Mouse (Mus musculus) heart, embryonic 16.5 days (tissue): ENCODE measurements around the gene Opn4. TPM values are rescaled to one million over a fixed set of nuclear protein-coding genes. Genes with fewer than 3 reads are reported as not detected.

ENCODE experiments used
- ATAC-seq: fragments of 200-750 bp; cut with Nextera tagmentation; replicated peaks from 2 replicates; pipeline ENCODE4 v1.8.0; 2017; ENCODE audit warnings: moderate number of reproducible peaks; ENCODE audit not compliant: insufficient read depth, low FRiP score; ENCODE audit errors: extremely low read depth
- H3K27ac ChIP-seq: fragments of 300-500 bp; sonication (generic); 2 replicates; pipeline ENCODE4 v1.5.1; 2014; ENCODE audit warnings: mild to moderate bottlenecking, low read length, control low read depth, moderate library complexity
- H3K27me3 ChIP-seq: fragments of 300-500 bp; sonication (generic); 2 replicates; pipeline ENCODE4 v1.6.1; 2014; ENCODE audit warnings: low read length, mixed read lengths; ENCODE audit not compliant: control insufficient read depth, insufficient read depth
- H3K36me3 ChIP-seq: fragments of 300-500 bp; sonication (generic); 2 replicates; pipeline ENCODE4 v1.6.1; 2014; ENCODE audit not compliant: control insufficient read depth, insufficient read depth
- H3K4me1 ChIP-seq: fragments of 300-500 bp; sonication (generic); 2 replicates; pipeline ENCODE4 v1.6.1; 2014; ENCODE audit warnings: low read length, mixed read lengths; ENCODE audit not compliant: control insufficient read depth, insufficient read depth
- H3K4me2 ChIP-seq: fragments of 300-500 bp; sonication (generic); 2 replicates; pipeline ENCODE4 v1.6.1; 2014; ENCODE audit warnings: low read depth, mild to moderate bottlenecking, control low read depth, low read length
- H3K4me3 ChIP-seq: fragments of 300-500 bp; sonication (generic); 2 replicates; pipeline ENCODE4 v1.5.1; 2014; ENCODE audit warnings: mild to moderate bottlenecking, control low read depth, low read length
- H3K9ac ChIP-seq: fragments of 300-500 bp; sonication (generic); 2 replicates; pipeline ENCODE4 v1.6.1; 2014; ENCODE audit warnings: low read length, control low read depth
- H3K9me3 ChIP-seq: fragments of 300-500 bp; sonication (generic); replicated peaks from 2 replicates; pipeline ENCODE4 v1.6.1; 2016; ENCODE audit warnings: low read length; ENCODE audit not compliant: control insufficient read depth
- WGBS: fragments of 180-500 bp; shearing (Covaris S2); extraction: QIAGEN DNeasy Blood & Tissue Kit; methylation state at CpG from one replicate; pipeline ENCODE4 v1.1.7; 2014; 5-methylcytosine and 5-hydroxymethylcytosine counted together
- polyA plus RNA-seq: library from polyadenylated mRNA; unstranded; fragments of >200 nt; fragmentation: Nextera tagmentation; extraction: Ambion mirVana; gene quantifications from 2 replicates; pipeline ENCODE4 v1.2.1, GENCODE M21; 2015

Opn4 gene
- polyA plus RNA-seq, 1 experiment from 2014 or later = 8.5 TPM

- Histone ChIP-seq H3K27me3 (no peaks in the 10 kb centered on the region), H3K9me3 (no peaks in the 10 kb centered on the region), H3K36me3 (no peaks in the 10 kb centered on the region), H3K4me2 (no peak overlapping the region), H3K4me3 (no peak overlapping the region), H3K9ac (no peak overlapping the region), H3K27ac (no peak overlapping the region), H3K4me1 (no peaks in the 10 kb centered on the region)
- no peak for ATAC-seq
- 85% methylated on average over 7 of the region's 7 CpGs for WGBS
Measured at GRCm38 (mm10) chr14:34601910-34602309, 2.0 kb upstream of the Opn4 start.

GRCm38 (mm10) chr14:34595596-34596255 is 4.2 kb downstream of the Opn4 start:
- H3K4me2 ChIP-seq = peak overlapping the region; percentile 52

GRCm38 (mm10) chr14:34591741-34592535 is 8.0 kb downstream of the Opn4 start:
- peaks cover 56% of the 10 kb centered on the region for H3K4me1 ChIP-seq
- 32% methylated on average over 15 of the region's 15 CpGs for WGBS
- H3K4me3 ChIP-seq = peak overlapping the region; percentile 21
- no peaks in the 10 kb centered on the region for H3K27me3 ChIP-seq
- no peaks in the 10 kb centered on the region for H3K36me3 ChIP-seq
- H3K4me2 ChIP-seq = peak overlapping the region; percentile 56
- ATAC-seq = peak; percentile 59
- peak overlapping the region; percentile 98 for H3K27ac ChIP-seq
- peak overlapping the region; percentile 63 for H3K9ac ChIP-seq
- no peaks in the 10 kb centered on the region for H3K9me3 ChIP-seq

More at GRCm38 (mm10) chr14:34595596-34596255, 4.2 kb downstream of the Opn4 start:
- WGBS = 52% methylated on average over 17 of the region's 17 CpGs
- Histone ChIP-seq H3K27ac (peak overlapping the region; percentile 13; the same call in 1 of the 2 replicates), H3K36me3 (no peaks in the 10 kb centered on the region), H3K9ac (peak overlapping the region; percentile 58), H3K9me3 (no peaks in the 10 kb centered on the region), H3K4me3 (peak overlapping the region; percentile 32), H3K27me3 (no peaks in the 10 kb centered on the region), H3K4me1 (peaks cover 37% of the 10 kb centered on the region)
- peak; percentile 19; the same call in 1 of the 2 replicates for ATAC-seq

GRCm38 (mm10) chr14:34590743-34591675 is 8.9 kb downstream of the Opn4 start:
- peaks cover 54% of the 10 kb centered on the region for H3K4me1 ChIP-seq
- WGBS = 51% methylated on average over 24 of the region's 24 CpGs
- H3K4me2 ChIP-seq = peak overlapping the region; percentile 56
- H3K4me3 ChIP-seq = peak overlapping the region; percentile 21
- peak overlapping the region; percentile 98 for H3K27ac ChIP-seq
- H3K9me3 ChIP-seq = no peaks in the 10 kb centered on the region
- no peak for ATAC-seq
- no peaks in the 10 kb centered on the region for H3K27me3 ChIP-seq
- H3K36me3 ChIP-seq = no peaks in the 10 kb centered on the region
- peak overlapping the region; percentile 63 for H3K9ac ChIP-seq

- H3K4me1 ChIP-seq = peaks cover 47% of the 10 kb centered on the region
Measured at GRCm38 (mm10) chr14:34590017-34590570, 9.8 kb downstream of the Opn4 start.

GRCm38 (mm10) chr14:34589185-34589713 is 10.7 kb downstream of the Opn4 start:
- peak overlapping the region; percentile 54 for H3K4me2 ChIP-seq
- no peaks in the 10 kb centered on the region for H3K36me3 ChIP-seq
- ATAC-seq = no peak
- peak overlapping the region; percentile 61; the same call in 1 of the 2 replicates for H3K9ac ChIP-seq
- H3K27me3 ChIP-seq = no peaks in the 10 kb centered on the region
- H3K27ac ChIP-seq = peak overlapping the region; percentile 98
- peaks cover 49% of the 10 kb centered on the region for H3K4me1 ChIP-seq
- no peaks in the 10 kb centered on the region for H3K9me3 ChIP-seq
- 79% methylated on average over 8 of the region's 8 CpGs for WGBS
- no peak overlapping the region for H3K4me3 ChIP-seq

More at GRCm38 (mm10) chr14:34590017-34590570, 9.8 kb downstream of the Opn4 start:
- Histone ChIP-seq H3K9me3 (no peaks in the 10 kb centered on the region), H3K4me3 (no peak overlapping the region), H3K27me3 (no peaks in the 10 kb centered on the region), H3K36me3 (no peaks in the 10 kb centered on the region), H3K4me2 (no peak overlapping the region), H3K9ac (no peak overlapping the region), H3K27ac (peak overlapping the region; percentile 98)
- WGBS = 80% methylated on average over 5 of the region's 5 CpGs
- no peak for ATAC-seq

- H3K4me2 ChIP-seq = peak within 1 kb of the TSS; percentile 89
- WGBS = 30% methylated on average over 8 of the region's 8 CpGs
- H3K4me3 ChIP-seq = peak within 1 kb of the TSS; percentile 72
- H3K36me3 ChIP-seq = peaks cover 5% of the 10 kb centered on the region
- no peaks in the 10 kb centered on the region for H3K27me3 ChIP-seq
- peak; percentile 79 for ATAC-seq
- H3K9me3 ChIP-seq = no peaks in the 10 kb centered on the region
- peak within 1 kb of the TSS; percentile 93 for H3K9ac ChIP-seq
- H3K4me1 ChIP-seq = peaks cover 55% of the 10 kb centered on the region
- H3K27ac ChIP-seq = peak within 1 kb of the TSS; percentile 98
Measured at GRCm38 (mm10) chr14:34588498-34588897, 11.4 kb downstream of the Opn4 start, which contains the start of gene Ldb3. TSS of gene Ldb3 (minus strand) at chr14:34588682.

GRCm38 (mm10) chr14:34588005-34588404 is 11.9 kb downstream of the Opn4 start:
- peak overlapping the region; percentile 93 for H3K9ac ChIP-seq
- no peak for ATAC-seq

More at GRCm38 (mm10) chr14:34588005-34588404, 11.9 kb downstream of the Opn4 start:
- 22% methylated on average over 5 of the region's 5 CpGs for whole genome bisulfite sequencing
- Histone ChIP-seq H3K27ac (peak overlapping the region; percentile 98), H3K9me3 (no peaks in the 10 kb centered on the region), H3K4me2 (peak overlapping the region; percentile 89), H3K4me1 (peaks cover 53% of the 10 kb centered on the region), H3K27me3 (no peaks in the 10 kb centered on the region), H3K36me3 (peaks cover 5% of the 10 kb centered on the region), H3K4me3 (peak overlapping the region; percentile 72)
